Mouse (Mus musculus): ENCODE data around the gene Gm17304. TPM values are rescaled to one million over a fixed set of nuclear protein-coding genes. Genes with fewer than 3 reads are reported as not detected.

Gene Gm17304
- polyA plus RNA-seq, 1 experiment from 2014 or later: not detected

- Histone ChIP-seq H3K4me3 (ENCODE audit: low read depth, low read length) (no peak overlapping the region), H3K9ac (ENCODE audit: low read length) (no peak overlapping the region), H3K4me2 (no peak overlapping the region), H3K4me1 (ENCODE audit: control insufficient read depth, insufficient read depth, low read length) (no peaks in the 10 kb centered on the region), H3K27ac (ENCODE audit: low read depth, low read length) (no peak overlapping the region), H3K9me3 (ENCODE audit: control insufficient read depth, low read length) (no peaks in the 10 kb centered on the region), H3K36me3 (ENCODE audit: control insufficient read depth, insufficient read depth, low read length) (0 out of 2 replicates have a peak, but pooled peaks cover 2% of the 10 kb centered on the region), H3K27me3 (ENCODE audit: control insufficient read depth, insufficient read depth, low read length) (no peaks in the 10 kb centered on the region)
- ATAC-seq (ENCODE audit: low FRiP score) (no peak), DNase-seq (ENCODE audit: low spot score, missing footprints) (no peak)
- WGBS: 87% methylated on average over 2 of the region's 2 CpGs
Measured at GRCm38 (mm10) chr5:106612151-106612550, 3.3 kb downstream of the Gm17304 start.

- H3K27ac ChIP-seq (ENCODE audit: low read depth, low read length): no peak overlapping the region
- no peaks in the 10 kb centered on the region for H3K4me1 ChIP-seq (ENCODE audit: control insufficient read depth, insufficient read depth, low read length)
- no peaks in the 10 kb centered on the region for H3K27me3 ChIP-seq (ENCODE audit: control insufficient read depth, insufficient read depth, low read length)
- no peak overlapping the region for H3K4me2 ChIP-seq
- DNase-seq (ENCODE audit: low spot score, missing footprints): no peak
- 0 out of 2 replicates have a peak, but pooled peaks cover 2% of the 10 kb centered on the region for H3K36me3 ChIP-seq (ENCODE audit: control insufficient read depth, insufficient read depth, low read length)
- WGBS: 88% methylated on average over 7 of the region's 7 CpGs
- ATAC-seq (ENCODE audit: low FRiP score): no peak
- H3K9ac ChIP-seq (ENCODE audit: low read length): no peak overlapping the region
- no peaks in the 10 kb centered on the region for H3K9me3 ChIP-seq (ENCODE audit: control insufficient read depth, low read length)
- H3K4me3 ChIP-seq (ENCODE audit: low read depth, low read length): no peak overlapping the region
Measured at GRCm38 (mm10) chr5:106614570-106614969, 5.7 kb downstream of the Gm17304 start.

DNA sequence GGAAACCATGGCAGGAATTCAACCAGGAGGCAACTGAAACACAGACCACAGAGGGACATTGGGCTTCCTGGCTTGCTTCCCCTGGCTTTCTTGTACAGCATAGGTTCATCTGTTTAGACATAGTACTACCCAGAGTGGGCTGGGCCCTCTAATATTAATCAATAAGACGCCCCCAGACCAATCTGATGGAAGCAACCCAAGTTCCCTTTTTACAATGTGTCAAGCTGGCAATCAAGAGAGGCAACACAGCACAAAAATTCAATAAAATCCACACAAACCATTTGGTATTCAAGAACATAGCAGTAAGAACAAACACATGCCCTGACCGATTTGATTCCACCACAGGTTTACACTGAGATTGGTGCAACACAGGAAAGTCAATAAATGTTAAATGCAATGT lies 6.1 kb downstream of the Gm17304 start:
- Histone ChIP-seq H3K9me3 (ENCODE audit: control insufficient read depth, low read length) (no peaks in the 10 kb centered on the region), H3K4me2 (no peak overlapping the region), H3K4me3 (ENCODE audit: low read depth, low read length) (no peak overlapping the region), H3K9ac (ENCODE audit: low read length) (no peak overlapping the region), H3K36me3 (ENCODE audit: control insufficient read depth, insufficient read depth, low read length) (0 out of 2 replicates have a peak, but pooled peaks cover 2% of the 10 kb centered on the region), H3K27ac (ENCODE audit: low read depth, low read length) (no peak overlapping the region), H3K4me1 (ENCODE audit: control insufficient read depth, insufficient read depth, low read length) (no peaks in the 10 kb centered on the region), H3K27me3 (ENCODE audit: control insufficient read depth, insufficient read depth, low read length) (no peaks in the 10 kb centered on the region)
- DNase-seq (ENCODE audit: low spot score, missing footprints) (no peak), ATAC-seq (ENCODE audit: low FRiP score) (no peak)
- WGBS: 93% methylated on average over 2 of the region's 2 CpGs

DNA sequence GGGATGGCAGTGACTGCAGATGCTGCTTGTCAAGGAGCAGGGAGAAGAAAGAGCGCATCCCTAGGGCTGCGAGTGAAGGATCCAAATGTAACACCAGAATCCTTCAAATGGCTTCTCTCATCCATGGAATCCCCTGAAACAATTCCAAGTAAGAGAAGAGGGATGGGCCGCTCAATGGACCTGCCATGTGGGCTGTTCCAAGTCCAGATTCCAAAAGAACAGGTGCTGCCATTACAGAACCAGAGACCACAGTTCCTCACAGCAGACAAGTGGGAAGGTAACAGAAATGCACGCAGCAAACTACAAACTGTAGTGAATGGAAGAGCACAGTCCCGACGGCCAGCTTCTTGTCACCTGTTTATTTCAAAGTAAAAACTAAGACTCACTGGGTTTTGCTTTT lies 11.5 kb downstream of the Gm17304 start:
- H3K4me1 ChIP-seq (ENCODE audit: control insufficient read depth, insufficient read depth, low read length): no peaks in the 10 kb centered on the region
- DNase-seq (ENCODE audit: low spot score, missing footprints) (no peak), ATAC-seq (ENCODE audit: low FRiP score) (no peak)
- no peak overlapping the region for H3K9ac ChIP-seq (ENCODE audit: low read length)
- WGBS: 93% methylated on average over 6 of the region's 6 CpGs
- H3K27me3 ChIP-seq (ENCODE audit: control insufficient read depth, insufficient read depth, low read length): no peaks in the 10 kb centered on the region
- no peaks in the 10 kb centered on the region for H3K9me3 ChIP-seq (ENCODE audit: control insufficient read depth, low read length)
- H3K4me2 ChIP-seq: no peak overlapping the region
- H3K36me3 ChIP-seq (ENCODE audit: control insufficient read depth, insufficient read depth, low read length): 0 out of 2 replicates have a peak, but pooled peaks cover 2% of the 10 kb centered on the region
- H3K4me3 ChIP-seq (ENCODE audit: low read depth, low read length): no peak overlapping the region
- no peak overlapping the region for H3K27ac ChIP-seq (ENCODE audit: low read depth, low read length)

- Histone ChIP-seq H3K4me2 (no peak overlapping the region), H3K4me1 (ENCODE audit: control insufficient read depth, insufficient read depth, low read length) (no peaks in the 10 kb centered on the region), H3K36me3 (ENCODE audit: control insufficient read depth, insufficient read depth, low read length) (0 out of 2 replicates have a peak, but pooled peaks cover 2% of the 10 kb centered on the region), H3K9me3 (ENCODE audit: control insufficient read depth, low read length) (no peaks in the 10 kb centered on the region), H3K27ac (ENCODE audit: low read depth, low read length) (no peak overlapping the region), H3K9ac (ENCODE audit: low read length) (no peak overlapping the region), H3K27me3 (ENCODE audit: control insufficient read depth, insufficient read depth, low read length) (no peaks in the 10 kb centered on the region), H3K4me3 (ENCODE audit: low read depth, low read length) (no peak overlapping the region)
- WGBS: 93% methylated on average over 5 of the region's 5 CpGs
- ATAC-seq (ENCODE audit: low FRiP score) (no peak), DNase-seq (ENCODE audit: low spot score, missing footprints) (no peak)
Measured at GRCm38 (mm10) chr5:106622193-106622592, 13.3 kb downstream of the Gm17304 start.

DNA sequence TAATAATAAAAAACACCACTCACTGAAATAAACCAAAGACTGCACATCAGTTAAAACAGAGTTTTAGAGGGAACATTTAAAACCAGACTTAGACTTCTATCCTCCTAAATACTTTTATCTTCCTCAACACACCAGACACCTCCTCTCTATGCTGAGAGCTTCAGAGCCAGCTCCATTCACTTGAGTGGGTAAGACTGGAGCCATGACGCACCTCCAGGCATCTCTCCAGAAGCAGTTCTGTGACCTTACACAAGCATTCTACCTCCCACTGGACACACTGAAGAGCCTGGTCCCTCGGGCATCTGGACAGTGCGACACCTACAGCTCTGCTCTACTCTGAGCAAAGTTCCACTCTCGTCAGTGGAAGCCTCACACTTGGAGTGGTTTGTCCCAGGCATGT lies 14.4 kb downstream of the Gm17304 start:
- Histone ChIP-seq H3K27ac (ENCODE audit: low read depth, low read length) (no peak overlapping the region), H3K4me1 (ENCODE audit: control insufficient read depth, insufficient read depth, low read length) (no peaks in the 10 kb centered on the region), H3K4me3 (ENCODE audit: low read depth, low read length) (no peak overlapping the region), H3K36me3 (ENCODE audit: control insufficient read depth, insufficient read depth, low read length) (0 out of 2 replicates have a peak, but pooled peaks cover 2% of the 10 kb centered on the region), H3K9ac (ENCODE audit: low read length) (no peak overlapping the region), H3K27me3 (ENCODE audit: control insufficient read depth, insufficient read depth, low read length) (no peaks in the 10 kb centered on the region), H3K9me3 (ENCODE audit: control insufficient read depth, low read length) (no peaks in the 10 kb centered on the region), H3K4me2 (no peak overlapping the region)
- ATAC-seq (ENCODE audit: low FRiP score): no peak
- WGBS: 95% methylated on average over 4 of the region's 4 CpGs
- DNase-seq (ENCODE audit: low spot score, missing footprints): no peak

DNA sequence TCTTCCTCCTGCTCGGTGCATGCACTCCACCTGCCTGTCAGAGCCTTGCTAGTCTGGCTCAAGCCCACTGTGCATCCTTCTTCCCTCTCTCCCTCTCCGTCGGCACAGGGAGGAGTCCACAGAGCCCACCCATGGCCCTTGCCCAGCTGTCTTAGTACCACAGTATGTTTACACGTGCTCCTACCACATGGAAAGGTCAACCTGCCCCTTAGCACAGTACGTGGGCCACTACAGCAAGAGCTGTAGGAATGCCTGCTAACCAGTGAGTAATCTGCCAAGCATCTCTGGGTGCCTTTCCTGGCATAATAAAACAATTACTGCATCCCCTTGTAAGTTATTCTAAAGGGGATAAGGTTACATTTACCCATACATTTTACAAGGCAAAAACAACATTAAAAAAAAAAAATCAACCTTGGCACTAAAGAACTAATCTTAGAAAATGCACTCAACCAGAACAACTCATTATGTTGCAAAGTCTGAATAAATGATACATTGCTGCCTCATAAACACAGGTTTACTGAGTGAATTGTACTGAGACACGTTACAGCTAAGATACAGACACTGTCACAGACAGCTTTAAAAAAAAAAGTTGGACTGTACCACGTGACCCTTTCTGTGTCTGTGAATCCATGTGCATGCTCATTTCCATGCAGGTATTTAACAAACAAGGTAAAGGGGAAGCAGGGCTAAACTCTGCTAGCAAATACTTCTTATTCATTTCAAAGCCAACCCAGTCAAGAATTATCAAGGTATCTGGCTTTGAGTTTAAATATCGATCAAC lies 19.7 kb downstream of the Gm17304 start:
- 83% methylated on average over 8 of the region's 8 CpGs for WGBS
- no peak for ATAC-seq (ENCODE audit: low FRiP score)

GRCm38 (mm10) chr5:106636423-106636946 lies 27.6 kb downstream of the Gm17304 start:
- Histone ChIP-seq H3K4me2 (no peak overlapping the region), H3K9me3 (ENCODE audit: control insufficient read depth, low read length) (no peaks in the 10 kb centered on the region), H3K27me3 (ENCODE audit: control insufficient read depth, insufficient read depth, low read length) (no peaks in the 10 kb centered on the region), H3K4me1 (ENCODE audit: control insufficient read depth, insufficient read depth, low read length) (0 out of 2 replicates have a peak, but pooled peaks cover 2% of the 10 kb centered on the region), H3K9ac (ENCODE audit: low read length) (no peak overlapping the region), H3K36me3 (ENCODE audit: control insufficient read depth, insufficient read depth, low read length) (peaks cover 15% of the 10 kb centered on the region), H3K27ac (ENCODE audit: low read depth, low read length) (no peak overlapping the region), H3K4me3 (ENCODE audit: low read depth, low read length) (no peak overlapping the region)
- ATAC-seq (ENCODE audit: low FRiP score) (no peak), DNase-seq (ENCODE audit: low spot score, missing footprints) (no peak)
- WGBS: 90% methylated on average over 13 of the region's 13 CpGs

More for the DNA sequence above, 19.7 kb downstream of the Gm17304 start:
- Histone ChIP-seq H3K36me3 (ENCODE audit: control insufficient read depth, insufficient read depth, low read length) (no peaks in the 10 kb centered on the region), H3K4me2 (no peak overlapping the region), H3K9ac (ENCODE audit: low read length) (no peak overlapping the region), H3K27ac (ENCODE audit: low read depth, low read length) (no peak overlapping the region), H3K4me1 (ENCODE audit: control insufficient read depth, insufficient read depth, low read length) (no peaks in the 10 kb centered on the region), H3K9me3 (ENCODE audit: control insufficient read depth, low read length) (no peaks in the 10 kb centered on the region), H3K27me3 (ENCODE audit: control insufficient read depth, insufficient read depth, low read length) (no peaks in the 10 kb centered on the region), H3K4me3 (ENCODE audit: low read depth, low read length) (no peak overlapping the region)
- no peak for DNase-seq (ENCODE audit: low spot score, missing footprints)

GRCm38 (mm10) chr5:106639627-106640026 lies 30.7 kb downstream of the Gm17304 start:
- H3K4me2 ChIP-seq: no peak overlapping the region
- H3K4me3 ChIP-seq (ENCODE audit: low read depth, low read length): no peak overlapping the region
- DNase-seq (ENCODE audit: low spot score, missing footprints): no peak
- no peak overlapping the region for H3K27ac ChIP-seq (ENCODE audit: low read depth, low read length)
- no peaks in the 10 kb centered on the region for H3K27me3 ChIP-seq (ENCODE audit: control insufficient read depth, insufficient read depth, low read length)
- 94% methylated on average over 2 of the region's 2 CpGs for WGBS
- H3K36me3 ChIP-seq (ENCODE audit: control insufficient read depth, insufficient read depth, low read length): peaks cover 15% of the 10 kb centered on the region
- H3K9me3 ChIP-seq (ENCODE audit: control insufficient read depth, low read length): no peaks in the 10 kb centered on the region
- H3K4me1 ChIP-seq (ENCODE audit: control insufficient read depth, insufficient read depth, low read length): 0 out of 2 replicates have a peak, but pooled peaks cover 2% of the 10 kb centered on the region
- ATAC-seq (ENCODE audit: low FRiP score): no peak
- no peak overlapping the region for H3K9ac ChIP-seq (ENCODE audit: low read length)
